Mouse (Mus musculus) bone marrow, adult 2 months (tissue): ENCODE data around the gene Pitx3.

ENCODE experiments used
- CTCF ChIP-seq: fragments of 200-500 bp; IDR thresholded peaks from 2 replicates; pipeline ENCODE4 v1.5.1; 2011; ENCODE audit warnings: low read length, control low read depth; ENCODE audit not compliant: control insufficient read depth, insufficient read depth
- POLR2A ChIP-seq: fragments of 200-500 bp; IDR thresholded peaks from 2 replicates; pipeline ENCODE4 v1.6.1; 2011; ENCODE audit warnings: low read depth, mild to moderate bottlenecking, control low read depth, low read length, borderline replicate concordance; ENCODE audit not compliant: control insufficient read depth

DNA sequence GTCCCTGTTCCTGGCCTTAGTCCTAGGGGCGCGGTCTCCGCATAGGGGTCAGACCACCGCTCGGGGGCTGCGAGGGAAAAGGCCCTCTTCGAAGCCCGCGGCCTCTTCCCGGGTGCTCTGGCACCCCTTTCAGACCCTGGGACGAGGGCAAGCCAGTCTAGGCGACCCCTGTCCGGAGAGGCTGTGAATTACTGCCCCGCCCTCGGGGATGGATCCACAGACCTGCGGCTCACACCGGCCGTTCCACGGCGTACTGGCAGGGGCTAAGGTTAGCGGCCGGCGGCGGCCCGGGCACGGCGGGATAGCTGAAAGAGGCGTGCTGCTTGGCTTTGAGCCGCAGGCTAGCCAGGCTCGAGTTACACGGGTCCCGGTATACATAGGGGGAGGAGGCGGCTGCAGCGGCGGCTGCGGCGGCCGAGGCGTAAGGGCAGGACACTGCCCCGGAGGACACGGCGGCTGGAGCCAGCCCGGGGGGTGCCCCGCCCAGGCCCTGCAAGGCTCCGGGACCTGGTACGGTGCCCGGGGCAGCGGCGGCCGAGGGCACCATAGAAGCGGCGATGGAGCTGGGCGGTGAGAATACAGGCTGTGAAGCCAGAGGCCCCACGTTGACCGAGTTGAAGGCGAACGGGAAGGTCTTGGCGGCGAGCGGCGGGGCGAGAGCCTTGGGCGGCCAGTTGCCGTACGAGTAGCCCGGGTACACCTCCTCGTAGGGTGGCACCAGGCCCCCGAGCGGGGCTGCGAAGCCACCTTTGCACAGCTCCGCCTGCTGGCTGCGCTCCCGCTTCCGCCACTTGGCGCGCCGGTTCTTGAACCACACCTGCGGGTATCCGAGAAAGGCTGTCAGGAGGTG is 12.1 kb downstream of the Pitx3 start:
- TF ChIP-seq CTCF, result peak; percentile 60
- TF ChIP-seq POLR2A, result no peak
